Mouse (Mus musculus): Measurements from ENCODE around the gene Pnkd.

DNA sequence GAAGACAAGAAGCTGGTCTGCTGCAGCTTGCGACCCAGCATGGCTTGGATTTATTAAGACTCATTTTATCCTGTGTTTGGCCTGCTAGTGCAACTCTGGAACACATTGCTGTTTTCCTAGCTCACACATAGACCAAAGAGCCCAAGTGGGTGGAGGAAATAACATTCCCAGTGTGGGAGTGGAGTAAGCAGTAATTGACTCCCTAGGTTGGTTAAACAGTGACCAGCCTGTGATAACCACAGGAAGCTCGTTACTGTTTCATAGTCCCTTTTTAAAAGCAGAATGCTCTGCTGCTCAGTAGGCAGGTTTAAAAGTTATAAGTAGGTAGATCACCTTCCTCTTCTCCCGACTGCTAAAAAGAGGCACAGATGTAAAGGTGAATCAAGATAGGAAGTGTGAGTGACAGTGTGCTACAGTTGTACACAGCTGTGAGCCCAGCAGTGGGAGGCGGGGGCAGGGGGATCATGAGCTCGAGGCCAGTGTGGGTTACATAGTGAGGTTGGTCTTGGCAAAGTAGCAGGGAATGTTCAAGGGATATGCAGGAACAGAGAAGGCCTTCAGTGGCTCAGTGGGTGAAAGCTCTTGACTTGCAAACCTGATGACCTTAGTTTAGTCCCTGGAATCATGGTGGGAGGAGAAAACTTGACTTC, 35.3 kb upstream of the Pnkd start:
- TF ChIP-seq CTCF (IDR thresholded peaks at IDR 0.05; ENCODE audit: low read depth): no peak
- TF ChIP-seq EP300 (IDR thresholded peaks at IDR 0.05; ENCODE audit: low read depth): no peak
